Mouse (Mus musculus) A20 (cell line): ENCODE data around the gene D430041D05Rik.
A peak's percentile ranks its signal among the peaks of the same experiment; 100 is the strongest.

Experiments used
- DNase-seq: peaks from one replicate; pipeline ENCODE4 v3.0.0-alpha.2; 2011; ENCODE audit warnings: low read depth, low spot score

The D430041D05Rik gene

DNA sequence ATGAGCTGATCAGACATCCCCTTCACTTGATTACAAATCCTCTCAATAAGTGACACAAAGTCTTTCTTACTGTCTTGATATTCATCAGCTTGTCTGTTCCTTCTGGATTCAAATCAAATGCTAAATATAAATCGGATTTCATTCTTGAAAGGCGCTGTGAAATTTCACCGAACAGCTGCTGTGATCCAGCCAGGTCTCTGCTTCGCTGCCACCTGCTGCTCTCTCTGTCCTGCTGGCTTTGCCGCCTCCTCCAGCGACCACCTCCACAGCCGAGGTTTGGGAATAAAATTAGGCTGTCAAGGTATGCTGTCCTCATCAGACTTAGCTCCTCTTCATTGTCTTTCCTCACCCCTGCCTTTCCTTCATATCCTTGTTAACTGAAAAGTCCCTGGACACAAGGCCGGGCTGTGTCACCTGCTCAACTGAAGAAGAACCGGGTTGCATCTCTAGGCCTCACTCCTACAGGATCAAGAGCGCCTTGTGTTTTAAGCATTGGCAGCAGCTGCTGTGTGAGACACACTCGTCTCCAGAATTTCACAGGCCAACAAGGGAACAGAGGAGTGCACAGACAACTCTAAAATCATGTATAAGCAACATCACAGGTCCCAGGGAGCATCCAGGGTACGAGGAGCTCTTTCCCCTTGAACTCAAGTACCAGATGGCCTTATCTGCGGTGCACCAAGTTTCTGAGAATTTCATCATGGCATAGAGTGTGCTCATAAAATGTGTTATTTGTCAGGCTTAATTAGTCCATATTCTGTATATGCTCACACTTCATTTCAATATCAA, 59.2 kb downstream of the D430041D05Rik start:
- no peak for DNase-seq

DNA sequence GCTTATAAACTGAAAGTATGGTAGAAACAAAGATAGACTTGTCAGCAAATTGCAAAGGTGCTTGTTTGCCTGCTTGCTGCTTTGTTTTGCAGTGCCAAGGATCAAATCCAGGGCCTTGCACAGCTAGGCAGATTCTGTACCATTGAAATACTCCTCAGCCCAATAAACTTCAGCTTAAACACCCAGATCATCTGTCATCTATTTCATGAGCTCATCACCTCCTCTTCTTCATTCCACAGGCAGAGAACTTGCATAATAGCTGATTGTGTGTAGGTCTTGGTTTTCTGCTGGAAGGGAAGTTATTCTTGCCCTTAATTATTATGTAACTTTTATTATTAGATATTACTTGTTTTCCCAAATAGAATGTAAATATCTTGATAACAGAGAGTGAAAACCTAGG, 73.2 kb downstream of the D430041D05Rik start:
- peak; percentile 5 for DNase-seq

DNA sequence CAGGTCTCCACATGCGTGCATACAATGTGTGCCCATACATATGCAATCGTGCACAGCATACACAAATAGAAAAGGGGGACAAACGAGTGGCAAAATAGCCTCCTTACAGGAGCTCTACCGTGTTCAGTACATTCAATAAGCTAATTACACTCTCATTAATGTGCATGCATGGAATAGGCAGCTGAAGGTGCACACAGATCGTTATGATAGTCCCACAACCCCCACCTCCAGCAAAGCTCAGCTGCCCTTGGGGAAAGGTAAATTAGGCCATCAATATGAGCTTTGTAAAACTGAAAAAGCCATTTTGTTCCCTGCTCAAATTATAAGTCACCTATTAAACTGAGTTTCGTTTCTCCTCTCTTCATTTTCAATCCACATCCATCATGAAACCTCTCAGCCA, 75.0 kb downstream of the D430041D05Rik start:
- DNase-seq: no peak

DNA sequence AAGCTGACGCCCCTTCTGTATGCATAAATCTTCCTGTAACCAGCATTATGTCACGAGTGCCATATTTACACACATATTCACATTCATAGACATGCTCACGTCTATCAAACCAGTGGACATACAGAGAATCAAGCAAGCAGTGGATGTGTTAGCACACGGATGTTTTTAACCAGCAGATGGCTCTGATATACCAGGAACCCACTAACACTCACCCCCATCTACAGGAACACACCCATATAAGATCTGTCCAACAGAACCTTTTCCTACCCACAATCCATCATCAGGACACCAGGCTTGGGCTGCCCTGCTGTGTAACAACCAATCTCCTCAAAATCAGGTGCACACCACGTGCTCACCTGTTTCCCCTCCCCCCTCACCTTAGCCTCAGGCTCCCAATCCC, 76.9 kb downstream of the D430041D05Rik start:
- DNase-seq: peak; percentile 5

DNA sequence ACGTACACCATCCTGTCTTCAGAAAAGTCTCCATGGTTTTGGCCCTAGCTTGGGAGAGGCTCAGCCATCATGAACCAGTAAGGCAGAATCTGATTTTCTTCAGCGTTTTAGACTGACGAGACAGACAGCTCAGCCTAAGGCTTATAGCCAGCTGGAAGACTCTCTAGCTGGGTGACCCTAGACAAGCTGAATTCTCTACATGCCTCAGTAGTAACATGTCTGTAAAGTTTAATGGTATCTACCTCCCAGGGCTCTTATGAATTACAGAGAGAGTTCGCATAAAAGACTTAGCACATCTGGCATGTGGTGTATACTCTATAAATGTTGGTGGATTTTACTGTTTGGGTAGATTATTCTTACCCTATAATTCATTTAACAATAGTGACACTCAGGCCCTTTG, 78.1 kb downstream of the D430041D05Rik start:
- no peak for DNase-seq

DNA sequence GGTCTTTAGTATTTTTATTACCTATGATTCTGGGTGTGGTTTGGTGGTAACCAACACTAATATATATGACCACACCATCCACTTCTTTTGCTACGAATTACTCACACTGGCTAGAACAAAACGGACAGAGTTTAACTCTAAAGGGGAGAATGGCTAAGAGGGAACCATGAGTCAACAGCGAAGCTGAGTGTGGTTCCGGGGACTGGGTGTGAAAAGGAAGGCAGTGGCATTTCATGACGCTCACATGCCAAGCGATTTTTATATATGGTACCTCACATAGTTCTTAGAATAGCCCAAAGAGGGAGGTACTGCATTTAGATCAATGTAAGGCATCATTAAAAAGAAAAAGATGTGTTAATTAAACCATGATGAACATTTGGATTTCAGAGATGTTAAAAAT, 79.6 kb downstream of the D430041D05Rik start:
- DNase-seq: no peak

DNA sequence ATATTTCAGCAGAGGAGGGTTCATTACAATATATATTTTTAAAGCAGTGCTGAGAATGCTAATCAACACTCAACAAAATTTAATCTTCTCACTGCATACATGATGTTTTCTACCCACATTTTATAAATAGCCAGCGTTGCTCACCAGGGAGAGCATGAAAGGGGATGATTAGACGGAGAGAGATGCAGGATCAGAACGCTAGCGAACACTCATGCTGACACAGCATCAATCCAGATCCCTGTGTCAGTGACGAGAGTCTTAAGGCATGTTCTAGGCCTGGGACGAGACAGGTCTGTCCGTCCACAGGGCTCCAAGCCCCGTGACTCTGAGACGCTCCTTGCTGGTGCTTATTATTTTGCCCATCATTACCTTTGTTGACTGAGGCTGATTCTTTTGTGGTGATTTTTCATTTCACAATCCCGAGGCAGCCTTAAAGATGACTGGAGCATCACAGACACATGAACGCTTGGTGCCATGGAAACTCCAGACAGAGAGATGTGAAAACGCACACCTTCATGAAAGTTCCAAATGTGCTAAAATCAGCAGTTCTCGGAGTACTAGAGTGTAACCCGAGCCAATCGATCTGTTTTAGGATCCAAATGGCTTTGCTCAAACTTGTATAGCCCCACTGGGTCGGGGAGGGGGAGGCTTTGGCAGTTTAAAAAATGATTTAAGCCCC, 83.6 kb downstream of the D430041D05Rik start:
- DNase-seq: no peak

DNA sequence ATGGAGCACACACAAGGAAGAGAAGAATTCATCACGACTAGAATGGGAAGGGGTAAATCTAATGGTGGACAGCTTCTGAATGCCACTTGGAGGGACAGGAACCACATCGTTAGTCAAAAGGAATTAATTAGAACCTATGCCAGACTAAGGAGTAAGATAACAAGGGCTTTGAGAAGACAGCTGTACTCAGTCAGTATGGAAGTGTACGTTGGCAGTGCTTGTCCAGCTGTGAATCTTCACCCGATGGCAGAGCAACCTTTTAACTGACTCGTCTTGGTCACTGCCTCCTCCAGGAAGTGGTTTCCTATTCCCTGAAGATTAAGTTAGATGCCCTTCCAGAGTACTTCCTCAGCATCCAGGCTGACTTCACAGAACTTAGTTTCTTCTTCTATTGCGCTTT, 87.0 kb downstream of the D430041D05Rik start:
- no peak for DNase-seq

DNA sequence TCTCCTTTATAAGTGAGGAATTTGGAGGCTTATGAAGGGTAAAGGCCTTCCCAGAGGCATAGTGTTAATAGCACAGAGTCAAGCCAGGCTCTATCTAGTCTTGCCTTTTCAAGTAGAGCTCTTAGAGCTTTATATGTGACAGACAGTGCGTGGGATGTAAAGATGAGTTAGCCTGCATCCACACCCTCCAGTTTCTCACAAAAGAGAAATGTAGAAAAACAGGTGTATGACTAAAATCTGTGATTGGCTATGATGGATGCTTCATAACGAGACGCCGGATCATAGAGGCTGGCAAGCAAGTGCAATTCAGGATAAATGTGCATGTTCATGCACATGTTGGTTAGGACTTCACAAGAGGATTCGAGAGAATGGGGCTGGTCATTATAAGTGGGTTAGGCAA, 87.5 kb downstream of the D430041D05Rik start:
- DNase-seq: no peak

DNA sequence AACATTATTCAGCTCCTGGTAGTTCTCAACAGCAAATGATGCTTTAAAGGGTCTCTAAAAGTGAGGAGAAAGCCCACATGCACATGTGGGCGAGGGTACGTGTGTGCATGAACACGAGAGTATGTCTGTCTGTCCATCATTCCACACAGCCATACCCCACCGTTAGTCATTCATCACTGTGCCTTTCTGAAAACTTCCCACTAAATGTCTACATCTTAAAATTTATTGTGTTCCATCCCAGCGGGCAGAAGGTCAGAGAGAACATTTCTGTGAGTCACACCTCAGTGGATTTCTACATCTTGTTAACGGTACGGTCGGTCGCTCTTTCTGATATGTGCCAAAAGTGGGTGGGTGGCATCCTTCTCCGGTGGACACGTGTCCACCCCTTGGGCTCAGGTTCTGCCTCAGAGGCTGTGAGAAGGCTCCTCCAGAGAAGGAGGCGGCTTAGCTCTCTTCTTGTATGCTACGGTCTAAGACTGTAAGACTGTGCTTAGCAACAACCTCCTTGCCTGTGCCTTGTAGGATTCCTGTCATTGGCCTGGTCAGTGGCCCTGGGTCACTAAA, 90.7 kb downstream of the D430041D05Rik start:
- no peak for DNase-seq

DNA sequence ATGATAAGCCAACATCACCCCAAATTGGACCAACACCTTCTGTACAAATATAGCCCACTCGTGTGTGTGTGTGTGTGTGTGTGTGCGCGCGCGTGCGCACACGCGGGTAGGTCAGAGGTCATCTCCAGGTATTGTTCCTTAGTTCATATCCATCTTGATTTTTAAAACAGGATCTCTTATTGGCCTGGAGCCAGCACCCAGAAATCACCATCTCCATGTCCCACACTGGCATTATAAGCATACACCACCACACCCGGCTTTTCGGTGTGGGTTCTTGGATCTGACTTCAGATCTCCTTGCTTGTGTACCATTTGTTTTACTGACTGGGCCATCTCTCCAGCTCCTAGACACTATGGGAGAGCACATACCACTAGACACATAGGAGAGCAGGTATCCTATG, 91.4 kb downstream of the D430041D05Rik start:
- DNase-seq: no peak

DNA sequence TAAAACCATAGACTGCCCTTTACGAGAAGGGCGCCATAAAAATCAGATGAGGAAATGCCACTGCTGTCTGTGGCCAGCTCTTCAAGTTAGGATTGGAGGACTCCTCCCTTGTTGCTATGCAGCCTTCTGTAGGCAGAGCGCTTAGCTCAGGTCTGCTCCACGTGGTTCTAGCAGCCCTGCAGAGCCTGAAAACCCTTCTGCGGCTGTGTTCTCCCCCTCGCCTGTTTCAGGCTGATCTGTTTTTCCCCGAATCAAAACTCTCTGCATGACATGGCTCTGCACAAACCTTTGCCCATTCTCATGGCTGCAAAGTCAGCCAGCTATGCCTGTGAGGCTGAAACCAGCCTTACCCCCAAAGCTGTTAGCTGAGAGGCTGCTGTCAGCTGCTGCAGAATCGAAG, 91.9 kb downstream of the D430041D05Rik start:
- DNase-seq: peak; percentile 26

DNA sequence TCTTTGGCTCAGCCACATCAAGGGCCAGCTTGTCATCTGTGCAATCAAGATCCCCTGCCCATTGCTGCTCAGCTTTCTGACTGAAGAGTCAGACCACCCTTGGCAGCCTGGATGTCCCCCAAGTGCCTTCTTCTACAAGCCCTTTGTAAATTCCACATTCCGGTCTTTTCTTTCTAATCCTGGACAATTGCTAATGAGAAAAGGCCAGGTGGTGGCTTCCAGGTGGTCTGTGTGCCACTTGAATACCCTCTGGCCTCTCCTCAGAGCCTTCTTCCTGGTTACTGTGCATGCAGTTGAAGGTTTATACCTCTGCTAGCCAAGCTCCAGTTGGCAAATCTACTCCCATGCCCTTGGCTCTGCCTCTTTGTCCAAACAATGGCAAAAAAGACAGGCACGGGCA, 92.6 kb downstream of the D430041D05Rik start:
- no peak for DNase-seq

DNA sequence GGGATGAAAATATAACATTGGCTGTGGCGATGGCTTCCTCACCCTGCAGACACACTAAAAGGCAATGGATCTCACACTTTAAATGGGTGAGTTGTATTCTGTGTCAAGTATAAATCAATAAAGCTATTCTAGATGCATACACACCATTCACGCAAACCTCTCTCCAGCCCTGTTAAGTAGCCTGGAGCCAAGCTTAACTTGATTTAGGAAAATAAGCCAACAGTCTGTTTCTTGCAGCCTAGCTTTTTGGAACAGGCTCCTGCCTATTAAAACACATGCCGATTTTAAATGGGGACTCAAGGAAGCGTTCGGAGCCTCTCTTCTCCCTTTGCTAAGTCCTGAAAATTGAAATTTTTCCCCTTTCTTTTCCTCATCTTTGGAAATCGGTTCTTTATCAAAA, 93.2 kb downstream of the D430041D05Rik start:
- no peak for DNase-seq

DNA sequence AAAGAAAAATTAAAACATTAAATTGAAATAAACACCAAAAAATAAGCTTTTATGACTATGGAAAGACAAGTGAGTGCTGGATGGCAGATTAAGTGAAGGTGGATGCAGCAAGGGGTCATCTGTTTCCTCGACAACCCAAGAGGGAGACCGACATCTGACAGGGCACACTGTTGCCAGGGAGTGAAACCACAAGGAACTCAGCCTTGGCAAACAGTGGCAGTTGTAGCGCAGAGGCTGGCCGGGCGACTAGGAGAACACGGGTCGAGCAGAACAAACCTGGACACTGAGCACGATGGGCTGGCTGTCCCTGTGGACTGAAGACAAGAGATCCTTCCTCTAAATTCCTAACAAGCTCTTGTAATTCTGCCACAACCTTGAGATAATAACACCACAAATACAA, 94.3 kb downstream of the D430041D05Rik start:
- no peak for DNase-seq

DNA sequence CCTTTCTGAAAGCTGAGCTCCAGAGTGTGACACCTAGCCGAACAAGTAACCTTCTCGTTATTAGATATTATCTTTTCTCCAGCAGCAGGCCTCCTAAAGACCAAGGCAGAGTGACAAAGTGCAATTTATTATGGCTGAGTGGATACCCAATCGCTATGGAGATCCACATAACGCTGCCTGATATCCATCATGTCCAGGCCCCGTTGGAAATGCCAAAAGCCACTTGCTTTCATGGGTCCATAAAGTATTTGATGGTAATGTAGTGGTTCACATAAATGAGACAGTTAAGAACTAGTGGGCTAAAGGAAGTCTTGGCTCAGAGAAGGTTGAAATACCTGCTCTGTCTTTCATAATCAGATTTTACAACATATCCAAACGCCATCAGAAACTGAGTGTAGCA, 97.6 kb downstream of the D430041D05Rik start:
- no peak for DNase-seq

DNA sequence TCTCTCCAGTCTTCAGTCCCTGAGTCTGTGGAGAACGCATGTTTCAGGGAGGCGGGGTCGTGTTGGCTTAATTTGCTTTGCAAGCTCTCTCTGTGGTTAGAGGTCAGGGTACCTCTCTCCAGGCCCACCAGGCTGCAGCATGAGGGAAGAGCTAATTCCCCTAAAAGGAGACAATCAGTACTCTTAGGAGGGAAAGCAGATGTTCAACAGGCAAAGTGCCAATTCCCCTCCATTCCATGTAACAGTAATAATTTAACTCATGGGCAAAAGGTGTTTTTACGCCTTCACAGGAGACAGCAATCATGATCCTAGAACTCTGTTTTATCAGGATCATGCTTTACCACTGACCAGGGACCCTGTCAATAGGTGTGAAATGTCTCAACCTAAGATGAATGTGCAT, 103.7 kb downstream of the D430041D05Rik start:
- DNase-seq: no peak

DNA sequence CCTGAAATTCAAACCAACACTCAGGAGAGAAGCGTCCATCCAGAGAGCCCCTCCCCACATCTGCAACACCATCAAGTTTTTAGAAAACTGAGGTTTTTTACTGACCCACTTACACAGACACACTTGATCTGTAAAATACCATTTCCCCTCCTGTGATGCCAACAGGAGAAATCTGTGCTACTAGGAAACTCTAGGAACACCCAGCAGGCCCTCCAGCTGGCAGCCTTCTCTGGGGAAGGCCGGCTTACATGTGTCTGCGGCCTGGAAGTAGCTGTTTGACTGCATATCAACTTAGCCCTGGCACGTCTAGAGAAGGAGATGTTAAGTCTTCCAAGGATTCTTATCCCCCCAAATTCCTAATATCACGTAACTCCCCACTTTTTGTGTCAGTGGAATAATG, 105.1 kb downstream of the D430041D05Rik start:
- no peak for DNase-seq

DNA sequence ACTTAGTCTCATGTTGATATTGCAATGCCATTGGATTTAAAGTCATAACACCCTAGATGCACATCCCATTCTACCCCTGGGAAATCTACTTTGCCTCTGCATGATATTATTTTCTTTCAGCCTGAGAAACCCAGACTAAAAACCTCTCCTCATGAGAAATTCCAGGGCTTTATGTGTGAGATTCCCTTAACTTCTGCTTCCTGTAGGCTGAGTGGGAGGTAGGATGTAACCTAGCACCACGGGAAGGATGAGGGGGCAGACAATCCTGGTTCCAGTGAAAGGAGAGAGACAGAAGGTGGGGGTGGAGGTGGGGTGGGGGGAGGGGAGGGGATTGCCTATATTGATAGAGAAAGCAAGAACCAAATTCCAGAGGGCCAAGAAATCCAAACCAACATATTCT, 110.9 kb downstream of the D430041D05Rik start:
- DNase-seq: no peak

DNA sequence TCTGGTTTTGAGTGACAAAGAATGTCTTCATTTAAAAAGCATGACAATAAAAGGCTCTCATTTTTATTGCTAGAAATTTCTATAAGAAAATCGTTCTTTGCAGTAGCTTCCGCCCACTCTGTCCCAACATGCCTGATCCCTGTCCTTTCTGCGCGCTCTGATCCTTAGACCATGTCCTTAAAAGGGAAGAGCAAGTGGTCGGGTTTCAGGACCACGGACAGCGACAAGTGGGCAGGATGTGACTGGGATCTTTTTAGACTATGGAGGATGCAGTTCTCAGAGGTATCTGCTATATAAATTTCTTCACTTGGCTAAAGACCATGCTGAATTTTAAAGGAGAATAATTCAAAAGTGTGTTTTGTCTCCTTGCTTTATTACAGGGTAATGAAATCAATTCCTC, 111.7 kb downstream of the D430041D05Rik start:
- peak; percentile 41 for DNase-seq

DNA sequence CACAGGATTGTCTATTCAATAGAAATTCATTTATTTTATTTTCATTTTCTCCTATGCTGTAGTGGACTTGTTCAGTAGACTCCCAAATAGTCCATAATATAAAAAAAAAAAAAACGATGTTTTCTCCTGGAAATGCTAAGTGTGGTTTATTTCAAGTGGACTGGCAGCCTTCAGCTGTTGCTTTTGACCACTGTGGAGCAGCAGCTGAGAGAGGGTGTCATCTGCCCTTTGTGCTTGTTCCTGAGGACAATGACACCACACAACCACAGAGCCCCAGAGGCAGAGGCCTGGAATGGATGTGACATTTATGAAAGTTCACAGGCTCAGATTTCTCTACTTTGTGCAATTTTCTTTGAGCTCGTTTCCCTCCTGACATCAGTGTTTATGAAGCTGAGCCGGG, 124.0 kb downstream of the D430041D05Rik start:
- DNase-seq: no peak

DNA sequence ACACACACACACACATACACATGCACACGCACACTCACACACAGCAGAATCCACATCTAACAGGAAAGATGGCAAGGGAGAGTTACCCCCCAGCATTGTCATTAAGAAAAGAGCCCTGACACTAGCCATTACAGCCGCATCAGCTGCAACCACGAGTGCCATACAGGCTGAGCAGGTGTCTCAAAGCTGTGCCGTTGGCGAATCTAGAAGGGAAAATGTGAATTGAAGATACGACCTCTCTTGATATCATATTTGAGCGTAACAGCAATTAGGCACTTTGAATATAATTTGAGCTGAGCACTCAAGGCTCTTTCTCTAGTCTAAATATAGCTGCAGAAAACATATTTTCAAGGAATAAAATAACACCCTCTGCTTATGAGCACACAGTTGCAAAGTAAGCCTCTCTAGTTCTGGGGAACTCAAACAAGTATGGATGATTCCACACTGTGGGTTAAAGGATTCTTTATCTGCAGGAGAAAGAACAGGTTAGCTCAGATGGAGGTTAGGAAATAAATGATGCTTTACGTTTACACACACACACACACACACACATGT, 127.3 kb downstream of the D430041D05Rik start:
- DNase-seq: no peak

DNA sequence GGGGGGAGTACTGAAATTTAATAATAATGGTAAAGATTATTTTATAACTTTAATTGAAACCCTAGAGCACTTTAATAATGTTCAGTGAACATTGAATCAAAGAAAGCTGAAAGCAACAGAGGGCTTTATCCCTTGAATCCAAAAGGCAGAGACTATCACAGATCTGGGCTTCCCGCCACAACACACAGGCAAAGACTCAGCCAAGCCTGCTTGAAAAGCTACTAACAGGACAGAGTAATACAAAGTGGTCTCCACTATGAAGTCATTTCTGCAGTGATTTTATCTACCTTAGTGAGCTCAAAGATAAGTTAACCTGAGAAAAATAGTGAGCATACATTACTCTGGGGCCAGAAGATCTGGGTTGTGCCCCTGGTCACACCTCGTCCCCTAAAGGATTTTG, 128.0 kb downstream of the D430041D05Rik start:
- DNase-seq: no peak
